Mouse (Mus musculus) G1E-ER4 (cell line): ENCODE measurements at regions not wholly inside any gene's neighbourhood (a gene's known extent, or its start where the extent isn't known, plus 50 kb on each side); places are given as distances from the start of the nearest gene placed in this dataset.

Source experiments
- GATA1 ChIP-seq: IDR thresholded peaks from one replicate; pipeline ENCODE4 v1.8.0; 2012; ENCODE audit warnings: low read length, inconsistent platforms

- no peak for TF ChIP-seq GATA1
Measured at GRCm38 (mm10) chr1:35653119-35653956, 414.9 kb upstream of the Hs6st1 start.

GRCm38 (mm10) chr1:35663006-35663405, 405.2 kb upstream of the Hs6st1 start:
- no peak for TF ChIP-seq GATA1

DNA sequence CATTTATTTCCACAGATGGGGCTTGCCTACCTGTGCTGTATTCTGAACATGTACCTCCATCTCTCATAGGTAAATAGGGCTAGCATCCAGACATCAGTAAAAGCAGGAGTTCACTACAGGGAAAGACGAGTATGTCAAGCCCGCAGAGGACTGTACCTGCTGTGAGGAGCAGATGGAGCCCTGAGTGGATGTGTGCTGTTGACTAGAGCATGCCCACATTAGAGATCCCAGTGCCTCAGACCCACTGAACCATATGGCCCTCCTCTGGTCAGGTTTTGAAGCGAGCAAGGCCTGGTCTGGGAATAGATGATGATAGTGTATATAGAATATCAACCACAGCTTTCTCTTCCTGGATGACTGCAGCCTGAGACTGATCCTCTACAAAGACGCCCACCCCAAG, 394.7 kb upstream of the Hs6st1 start:
- TF ChIP-seq GATA1, result no peak

- TF ChIP-seq GATA1, result no peak
Measured at GRCm38 (mm10) chr1:35673992-35674391, 394.2 kb upstream of the Hs6st1 start.

GRCm38 (mm10) chr1:35682511-35682949, 385.7 kb upstream of the Hs6st1 start:
- TF ChIP-seq GATA1, result no peak

DNA sequence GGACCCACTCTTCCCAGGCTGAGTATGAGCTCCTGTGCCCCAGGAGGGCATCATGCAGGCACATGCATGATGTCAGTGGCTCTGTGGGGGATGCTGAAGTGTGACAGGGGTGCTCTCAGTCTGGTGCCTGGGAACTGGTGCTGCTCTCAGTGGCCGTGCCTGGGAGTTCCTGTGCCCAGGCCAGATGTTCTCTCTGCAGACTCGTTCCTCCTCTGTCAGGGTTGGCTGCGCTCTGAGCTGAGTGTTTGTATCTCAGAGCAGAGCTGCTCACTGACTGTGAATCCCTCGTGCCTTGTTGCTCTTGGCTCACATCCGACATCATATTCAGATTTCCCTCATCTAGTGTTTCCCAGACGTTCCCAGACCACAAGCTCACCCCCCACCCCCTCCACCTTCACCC, 382.5 kb upstream of the Hs6st1 start:
- no peak for TF ChIP-seq GATA1

GRCm38 (mm10) chr1:35694349-35694748, 373.9 kb upstream of the Hs6st1 start:
- TF ChIP-seq GATA1, result no peak

- no peak for TF ChIP-seq GATA1
Measured at GRCm38 (mm10) chr1:35694775-35695591, 373.2 kb upstream of the Hs6st1 start.

DNA sequence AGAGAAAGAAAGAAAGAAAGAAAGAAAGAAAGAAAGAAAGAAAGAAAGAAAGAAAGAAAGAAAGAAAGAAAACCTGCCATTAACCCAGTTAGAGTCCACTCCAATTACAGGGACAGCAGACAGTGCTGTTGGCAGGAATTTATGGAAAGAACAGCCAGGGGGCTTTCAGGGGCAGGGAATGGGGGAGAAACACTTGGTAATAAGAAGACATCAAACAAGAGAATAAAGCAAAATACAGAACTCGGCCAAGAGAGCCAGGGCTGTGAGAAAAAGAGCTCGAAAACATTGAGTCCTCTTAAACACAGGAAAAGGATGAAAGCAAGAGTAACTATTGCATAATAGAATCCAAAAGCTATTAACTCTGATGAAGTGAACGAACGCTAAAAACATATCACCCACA, 371.0 kb upstream of the Hs6st1 start:
- no peak for TF ChIP-seq GATA1

- no peak for TF ChIP-seq GATA1
Measured at GRCm38 (mm10) chr1:35697834-35698500, 370.2 kb upstream of the Hs6st1 start.

GRCm38 (mm10) chr1:35702585-35702984, 365.6 kb upstream of the Hs6st1 start:
- no peak for TF ChIP-seq GATA1

- TF ChIP-seq GATA1, result no peak
Measured at GRCm38 (mm10) chr1:35706336-35706735, 361.9 kb upstream of the Hs6st1 start.

- TF ChIP-seq GATA1, result no peak
Measured at GRCm38 (mm10) chr1:35708176-35708788, 359.9 kb upstream of the Hs6st1 start.

- no peak for TF ChIP-seq GATA1
Measured at GRCm38 (mm10) chr1:35709214-35709613, 359.0 kb upstream of the Hs6st1 start.

- no peak for TF ChIP-seq GATA1
Measured at GRCm38 (mm10) chr1:35713961-35714360, 354.2 kb upstream of the Hs6st1 start.

- no peak for TF ChIP-seq GATA1
Measured at GRCm38 (mm10) chr1:35715931-35716330, 352.3 kb upstream of the Hs6st1 start.
